Mouse (Mus musculus) megakaryocyte, embryonic 14.5 days (primary cell): Measurements from ENCODE around the gene Phldb3.

Experiments used
- FLI1 ChIP-seq: IDR thresholded peaks from 2 replicates; pipeline ENCODE4 v1.6.1; 2012; ENCODE audit warnings: low read length, inconsistent platforms, mixed read lengths
- GATA1 ChIP-seq: IDR thresholded peaks from 3 replicates; pipeline ENCODE4 v1.6.1; 2012; ENCODE audit warnings: mixed read lengths, low read length, inconsistent platforms, borderline replicate concordance

GRCm38 (mm10) chr7:24572455-24572854, 38.1 kb upstream of the Phldb3 start:
- TF ChIP-seq FLI1 (no peak), GATA1 (no peak)
